Mouse (Mus musculus): Measurements from ENCODE around the gene Tcf3. TPM values are rescaled to one million over a fixed set of nuclear protein-coding genes. Genes with fewer than 3 reads are reported as not detected.

Gene Tcf3
- polyA plus RNA-seq, 1 experiment = 341 TPM

GRCm38 (mm10) chr10:80390697-80391096 lies 42.8 kb downstream of the Tcf3 start:
- Histone ChIP-seq H3K27ac (ENCODE audit: control insufficient read depth, insufficient read depth, low read length) (no peak overlapping the region), H3K36me3 (ENCODE audit: control insufficient read depth, insufficient read depth, low read length) (peaks cover 38% of the 10 kb centered on the region), H3K4me1 (replicated peaks; ENCODE audit: control insufficient read depth, insufficient read depth, low read length) (peaks cover 26% of the 10 kb centered on the region), H3K27me3 (ENCODE audit: control insufficient read depth, insufficient read depth, low read length) (peaks cover 8% of the 10 kb centered on the region; the same call in 1 of the 2 replicates), H3K4me3 (ENCODE audit: control insufficient read depth, insufficient read depth, low read length) (no peak overlapping the region)
- no peak for DNase-seq
- TF ChIP-seq CTCF (IDR thresholded peaks at IDR 0.05; ENCODE audit: borderline replicate concordance, control insufficient read depth, extremely low read depth, insufficient read depth, low read length, poor library complexity) (no peak), POLR2A (IDR thresholded peaks at IDR 0.05; ENCODE audit: control insufficient read depth, extremely low read depth, insufficient read depth, low read length, poor library complexity) (no peak)
- 92% methylated on average over 9 of the region's 9 CpGs for WGBS

- Histone ChIP-seq H3K27me3 (ENCODE audit: control insufficient read depth, insufficient read depth, low read length) (peaks cover 8% of the 10 kb centered on the region; the same call in 1 of the 2 replicates), H3K4me3 (ENCODE audit: control insufficient read depth, insufficient read depth, low read length) (no peak overlapping the region), H3K4me1 (replicated peaks; ENCODE audit: control insufficient read depth, insufficient read depth, low read length) (peaks cover 35% of the 10 kb centered on the region), H3K36me3 (ENCODE audit: control insufficient read depth, insufficient read depth, low read length) (peaks cover 30% of the 10 kb centered on the region), H3K27ac (ENCODE audit: control insufficient read depth, insufficient read depth, low read length) (no peak overlapping the region)
- TF ChIP-seq CTCF (IDR thresholded peaks at IDR 0.05; ENCODE audit: borderline replicate concordance, control insufficient read depth, extremely low read depth, insufficient read depth, low read length, poor library complexity) = no peak
- no peak for TF ChIP-seq POLR2A (IDR thresholded peaks at IDR 0.05; ENCODE audit: control insufficient read depth, extremely low read depth, insufficient read depth, low read length, poor library complexity)
- 69% methylated on average over 4 of the region's 4 CpGs for WGBS
- DNase-seq = no peak
Observed at GRCm38 (mm10) chr10:80389185-80389708, 44.2 kb downstream of the Tcf3 start.

- H3K27me3 ChIP-seq (ENCODE audit: control insufficient read depth, insufficient read depth, low read length) = peaks cover 8% of the 10 kb centered on the region; the same call in 1 of the 2 replicates
- H3K4me1 ChIP-seq (replicated peaks; ENCODE audit: control insufficient read depth, insufficient read depth, low read length) = peaks cover 35% of the 10 kb centered on the region
- DNase-seq = no peak
- peaks cover 24% of the 10 kb centered on the region for H3K36me3 ChIP-seq (ENCODE audit: control insufficient read depth, insufficient read depth, low read length)
- no peak overlapping the region for H3K4me3 ChIP-seq (ENCODE audit: control insufficient read depth, insufficient read depth, low read length)
- no peak for TF ChIP-seq POLR2A (IDR thresholded peaks at IDR 0.05; ENCODE audit: control insufficient read depth, extremely low read depth, insufficient read depth, low read length, poor library complexity)
- no peak for TF ChIP-seq CTCF (IDR thresholded peaks at IDR 0.05; ENCODE audit: borderline replicate concordance, control insufficient read depth, extremely low read depth, insufficient read depth, low read length, poor library complexity)
- no peak overlapping the region for H3K27ac ChIP-seq (ENCODE audit: control insufficient read depth, insufficient read depth, low read length)
- WGBS = 58% methylated on average over 2 of the region's 2 CpGs
Observed at GRCm38 (mm10) chr10:80388731-80389130, 44.7 kb downstream of the Tcf3 start.

- Histone ChIP-seq H3K4me3 (ENCODE audit: control insufficient read depth, insufficient read depth, low read length) (peak within 1 kb of the TSS; percentile 79), H3K27ac (ENCODE audit: control insufficient read depth, insufficient read depth, low read length) (no peak within 1 kb of the TSS), H3K36me3 (ENCODE audit: control insufficient read depth, insufficient read depth, low read length) (peaks cover 13% of the 10 kb centered on the region), H3K4me1 (replicated peaks; ENCODE audit: control insufficient read depth, insufficient read depth, low read length) (peaks cover 35% of the 10 kb centered on the region), H3K27me3 (ENCODE audit: control insufficient read depth, insufficient read depth, low read length) (peaks cover 8% of the 10 kb centered on the region; the same call in 1 of the 2 replicates)
- 22% methylated on average over 54 of the region's 61 CpGs for WGBS
- peak; percentile 88 for DNase-seq
- no peak for TF ChIP-seq CTCF (IDR thresholded peaks at IDR 0.05; ENCODE audit: borderline replicate concordance, control insufficient read depth, extremely low read depth, insufficient read depth, low read length, poor library complexity)
- TF ChIP-seq POLR2A (IDR thresholded peaks at IDR 0.05; ENCODE audit: control insufficient read depth, extremely low read depth, insufficient read depth, low read length, poor library complexity) = no peak
Observed at GRCm38 (mm10) chr10:80387522-80387959, 45.9 kb downstream of the Tcf3 start, which contains the start of gene Mex3d. Gene Mex3d, minus strand, starts transcription at chr10:80387659.

- 7% methylated on average over 94 of the region's 94 CpGs for WGBS
- TF ChIP-seq POLR2A (IDR thresholded peaks at IDR 0.05; ENCODE audit: control insufficient read depth, extremely low read depth, insufficient read depth, low read length, poor library complexity) = 0 out of 2 replicates have a peak, but pooled peaks have one; percentile 4
- no peak for TF ChIP-seq CTCF (IDR thresholded peaks at IDR 0.05; ENCODE audit: borderline replicate concordance, control insufficient read depth, extremely low read depth, insufficient read depth, low read length, poor library complexity)
- H3K4me3 ChIP-seq (ENCODE audit: control insufficient read depth, insufficient read depth, low read length) = peak overlapping the region; percentile 50
- H3K4me1 ChIP-seq (replicated peaks; ENCODE audit: control insufficient read depth, insufficient read depth, low read length) = peaks cover 35% of the 10 kb centered on the region
- H3K27me3 ChIP-seq (ENCODE audit: control insufficient read depth, insufficient read depth, low read length) = peaks cover 8% of the 10 kb centered on the region; the same call in 1 of the 2 replicates
- peak; percentile 31 for DNase-seq
- peaks cover 10% of the 10 kb centered on the region; the same call in 1 of the 2 replicates for H3K36me3 ChIP-seq (ENCODE audit: control insufficient read depth, insufficient read depth, low read length)
- H3K27ac ChIP-seq (ENCODE audit: control insufficient read depth, insufficient read depth, low read length) = no peak overlapping the region
Observed at GRCm38 (mm10) chr10:80386735-80387471, 46.5 kb downstream of the Tcf3 start.

GRCm38 (mm10) chr10:80385811-80386734 lies 47.4 kb downstream of the Tcf3 start:
- Histone ChIP-seq H3K4me1 (replicated peaks; ENCODE audit: control insufficient read depth, insufficient read depth, low read length) (peaks cover 35% of the 10 kb centered on the region), H3K27me3 (ENCODE audit: control insufficient read depth, insufficient read depth, low read length) (peaks cover 8% of the 10 kb centered on the region; the same call in 1 of the 2 replicates), H3K36me3 (ENCODE audit: control insufficient read depth, insufficient read depth, low read length) (peaks cover 12% of the 10 kb centered on the region), H3K27ac (ENCODE audit: control insufficient read depth, insufficient read depth, low read length) (no peak overlapping the region), H3K4me3 (ENCODE audit: control insufficient read depth, insufficient read depth, low read length) (peak overlapping the region; percentile 50)
- WGBS = 46% methylated on average over 34 of the region's 34 CpGs
- TF ChIP-seq POLR2A (IDR thresholded peaks at IDR 0.05; ENCODE audit: control insufficient read depth, extremely low read depth, insufficient read depth, low read length, poor library complexity) (0 out of 2 replicates have a peak, but pooled peaks have one; percentile 10), CTCF (IDR thresholded peaks at IDR 0.05; ENCODE audit: borderline replicate concordance, control insufficient read depth, extremely low read depth, insufficient read depth, low read length, poor library complexity) (no peak)
- DNase-seq = no peak

All from thymus, adult 2 months (tissue).